Mouse (Mus musculus): ENCODE measurements around the gene Nfatc3. TPM values are rescaled to one million over a fixed set of nuclear protein-coding genes. Genes with fewer than 3 reads are reported as not detected.

Gene Nfatc3
- polyA plus RNA-seq, 1 experiment, result 11.8 TPM

DNA sequence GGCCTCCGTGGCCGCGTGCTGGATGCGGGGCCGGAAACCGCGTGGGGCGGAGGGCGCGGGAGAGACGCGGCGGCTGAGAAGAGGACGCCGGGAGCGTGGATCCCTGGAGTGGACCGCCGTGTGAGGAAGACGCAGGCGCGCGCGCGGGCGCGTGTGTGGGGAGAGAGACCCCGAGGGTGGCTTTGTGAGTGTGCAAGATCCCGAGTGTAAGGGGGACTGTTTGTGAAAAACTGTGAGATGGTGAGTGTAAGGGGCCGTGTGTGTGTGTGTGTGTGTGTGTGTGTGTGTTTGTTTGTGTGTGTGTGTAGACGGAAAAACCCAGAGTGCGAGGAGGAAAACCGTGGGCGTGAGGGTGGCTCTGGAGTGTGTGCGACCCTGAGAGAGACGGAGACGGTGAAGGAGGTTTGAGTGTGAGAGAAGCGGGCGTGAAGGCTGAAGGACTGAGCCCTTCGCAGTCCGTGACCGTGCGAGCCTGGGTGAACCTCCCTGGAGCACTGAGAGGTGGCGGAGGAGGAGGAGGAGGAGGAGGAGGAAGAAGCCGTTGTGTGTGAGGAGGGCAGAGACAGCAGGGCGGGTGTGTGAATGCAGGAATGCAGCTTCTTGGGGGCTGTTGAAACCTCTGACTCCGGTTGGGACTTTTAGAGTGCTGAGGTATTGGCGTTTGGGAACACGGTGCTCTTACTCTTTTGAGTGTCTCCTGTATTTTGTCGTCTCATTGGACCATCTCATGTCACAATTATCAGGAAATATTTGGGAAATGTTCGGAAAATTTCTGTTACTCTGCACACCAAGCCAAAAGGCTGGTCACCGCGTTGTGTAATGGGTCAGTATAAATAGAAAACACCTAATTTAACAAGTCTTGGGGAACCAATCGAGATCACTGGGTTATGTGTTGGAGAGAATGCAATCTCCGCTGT is 110.6 kb downstream of the Nfatc3 start:
- H3K79me2 ChIP-seq (ENCODE audit: control insufficient read depth, insufficient read depth), result peaks cover 31% of the 10 kb centered on the region
- peaks cover 2% of the 10 kb centered on the region for H3K36me3 ChIP-seq (ENCODE audit: control insufficient read depth, insufficient read depth)
- peak overlapping the region; percentile 89 for H3K4me3 ChIP-seq
- H3K27me3 ChIP-seq (ENCODE audit: control insufficient read depth, insufficient read depth, insufficient read length), result no peaks in the 10 kb centered on the region
- peak overlapping the region; percentile 100 for H3K4me2 ChIP-seq (ENCODE audit: low read depth)
- peak overlapping the region; percentile 74 for H3ac ChIP-seq (ENCODE audit: control insufficient read depth, insufficient read length)
- no peak for TF ChIP-seq CEBPB (IDR thresholded peaks at IDR 0.05; ENCODE audit: insufficient read depth, poor library complexity, severe bottlenecking)
- peak; percentile 40 for TF ChIP-seq POLR2A (IDR thresholded peaks at IDR 0.05; ENCODE audit: insufficient read length, low read depth)

DNA sequence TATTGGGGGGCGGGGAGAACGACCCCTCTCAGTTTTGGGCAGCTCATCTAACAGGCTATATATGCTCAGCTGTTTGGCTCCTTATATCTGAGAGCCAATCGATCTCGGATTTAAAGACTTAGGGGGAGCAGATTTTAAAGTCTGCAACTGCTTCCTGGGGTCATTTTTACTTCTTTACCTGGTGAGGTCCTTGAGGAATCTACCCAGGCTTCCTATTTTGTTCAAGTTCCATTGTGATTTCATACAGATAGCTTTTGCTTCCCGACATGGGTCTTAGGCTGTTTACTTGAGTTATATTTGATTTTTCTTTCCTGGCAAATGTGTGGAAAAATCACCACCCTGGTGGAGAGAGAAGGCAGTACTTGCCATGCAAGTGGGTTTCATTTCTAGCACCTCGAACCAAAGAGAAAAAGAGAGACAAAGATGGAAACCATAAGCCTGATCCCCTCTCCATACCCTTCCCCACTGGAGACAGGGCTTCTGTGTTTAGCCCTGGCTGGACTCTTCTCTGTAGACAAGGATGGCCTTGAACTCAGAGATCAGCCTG is 111.4 kb downstream of the Nfatc3 start:
- Histone ChIP-seq H3K4me2 (ENCODE audit: low read depth) (peak overlapping the region; percentile 100), H3ac (ENCODE audit: control insufficient read depth, insufficient read length) (peak overlapping the region; percentile 74), H3K4me3 (peak overlapping the region; percentile 89), H3K36me3 (ENCODE audit: control insufficient read depth, insufficient read depth) (no peaks in the 10 kb centered on the region), H3K27me3 (ENCODE audit: control insufficient read depth, insufficient read depth, insufficient read length) (no peaks in the 10 kb centered on the region), H3K79me2 (ENCODE audit: control insufficient read depth, insufficient read depth) (peaks cover 34% of the 10 kb centered on the region)
- TF ChIP-seq CEBPB (IDR thresholded peaks at IDR 0.05; ENCODE audit: insufficient read depth, poor library complexity, severe bottlenecking), result no peak
- no peak for TF ChIP-seq USF1 (IDR thresholded peaks at IDR 0.05; ENCODE audit: low read depth)
- no peak for TF ChIP-seq POLR2A (IDR thresholded peaks at IDR 0.05; ENCODE audit: insufficient read length, low read depth)
- TF ChIP-seq MAX (IDR thresholded peaks at IDR 0.05; ENCODE audit: low read depth), result no peak
- TF ChIP-seq REST (IDR thresholded peaks at IDR 0.05; ENCODE audit: insufficient read depth, insufficient read length), result no peak
- no peak for TF ChIP-seq POLR2AphosphoS2 (IDR thresholded peaks at IDR 0.05; ENCODE audit: insufficient read length, low read depth)
- no peak for TF ChIP-seq MYOG (IDR thresholded peaks at IDR 0.05; ENCODE audit: control insufficient read depth in 1 of 3, insufficient read depth in 1 of 3, insufficient read length in 2 of 3, low read depth in 2 of 3)
- TF ChIP-seq SRF (IDR thresholded peaks at IDR 0.05; ENCODE audit: control insufficient read depth, insufficient read length, low read depth), result no peak
- no peak for TF ChIP-seq TCF12 (IDR thresholded peaks at IDR 0.05; ENCODE audit: insufficient read depth, poor library complexity, severe bottlenecking)
- TF ChIP-seq TCF3 (IDR thresholded peaks at IDR 0.05; ENCODE audit: insufficient read length, low read depth), result no peak
- TF ChIP-seq MYOD1 (IDR thresholded peaks at IDR 0.05; ENCODE audit: control insufficient read depth in 1 of 3, insufficient read length in 2 of 3, low read depth in 2 of 3), result no peak
- no peak for TF ChIP-seq E2F4 (IDR thresholded peaks at IDR 0.05; ENCODE audit: insufficient read depth)

DNA sequence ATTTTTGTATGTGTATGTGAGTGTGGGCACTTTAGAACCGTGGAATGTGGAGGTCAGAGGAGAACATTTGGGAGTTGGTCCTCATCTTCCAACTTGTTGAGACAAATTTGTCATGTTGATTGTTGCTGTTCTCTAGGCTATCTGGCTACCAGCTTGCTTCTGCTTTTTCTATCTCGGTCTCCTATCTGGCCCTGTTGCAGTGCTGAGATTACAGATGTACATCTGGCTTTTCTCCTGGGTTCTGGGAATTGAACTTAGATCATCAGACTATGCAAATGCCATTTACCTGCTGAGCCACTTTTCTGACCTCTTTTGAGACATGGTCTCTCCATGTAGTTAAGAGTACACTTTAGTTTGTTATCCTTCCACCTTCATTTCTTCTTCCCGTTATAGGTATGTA is 114.9 kb downstream of the Nfatc3 start:
- Histone ChIP-seq H3K79me2 (ENCODE audit: control insufficient read depth, insufficient read depth) (peaks cover 57% of the 10 kb centered on the region), H3K27me3 (ENCODE audit: control insufficient read depth, insufficient read depth, insufficient read length) (no peaks in the 10 kb centered on the region), H3K4me3 (no peak overlapping the region), H3K36me3 (ENCODE audit: control insufficient read depth, insufficient read depth) (no peaks in the 10 kb centered on the region), H3ac (ENCODE audit: control insufficient read depth, insufficient read length) (no peak overlapping the region), H3K4me2 (ENCODE audit: low read depth) (no peak overlapping the region)
- TF ChIP-seq POLR2AphosphoS2 (IDR thresholded peaks at IDR 0.05; ENCODE audit: insufficient read length, low read depth), result no peak
- no peak for TF ChIP-seq MYOG (IDR thresholded peaks at IDR 0.05; ENCODE audit: control insufficient read depth in 1 of 3, insufficient read depth in 1 of 3, insufficient read length in 2 of 3, low read depth in 2 of 3)
- TF ChIP-seq TCF12 (IDR thresholded peaks at IDR 0.05; ENCODE audit: insufficient read depth, poor library complexity, severe bottlenecking), result no peak
- TF ChIP-seq MYOD1 (IDR thresholded peaks at IDR 0.05; ENCODE audit: control insufficient read depth in 1 of 3, insufficient read length in 2 of 3, low read depth in 2 of 3), result no peak
- TF ChIP-seq USF1 (IDR thresholded peaks at IDR 0.05; ENCODE audit: low read depth), result no peak
- no peak for TF ChIP-seq CEBPB (IDR thresholded peaks at IDR 0.05; ENCODE audit: insufficient read depth, poor library complexity, severe bottlenecking)

DNA sequence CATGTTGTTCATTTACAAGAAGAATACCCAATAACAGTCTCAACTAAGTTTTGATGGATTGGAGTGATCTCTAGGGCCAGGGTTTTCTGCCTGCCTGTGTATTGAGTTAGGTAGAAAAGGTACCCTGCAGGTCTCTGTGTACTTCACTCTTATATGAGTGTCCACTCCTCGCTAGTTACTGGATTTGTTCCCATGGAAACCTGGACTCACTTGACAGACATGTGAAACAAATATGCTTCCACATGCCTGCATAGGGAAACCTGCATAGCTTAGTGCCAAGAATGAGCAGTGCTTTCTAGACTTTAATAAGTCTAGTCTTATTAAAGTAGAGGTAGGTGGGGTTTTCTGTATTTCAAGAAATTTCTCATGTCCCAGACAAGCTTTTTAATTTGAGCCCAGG is 118.3 kb downstream of the Nfatc3 start:
- H3ac ChIP-seq (ENCODE audit: control insufficient read depth, insufficient read length), result no peak overlapping the region
- H3K4me2 ChIP-seq (ENCODE audit: low read depth), result no peak overlapping the region
- H3K79me2 ChIP-seq (ENCODE audit: control insufficient read depth, insufficient read depth), result peaks cover 32% of the 10 kb centered on the region
- peaks cover 4% of the 10 kb centered on the region for H3K36me3 ChIP-seq (ENCODE audit: control insufficient read depth, insufficient read depth)
- H3K27me3 ChIP-seq (ENCODE audit: control insufficient read depth, insufficient read depth, insufficient read length), result no peaks in the 10 kb centered on the region
- H3K4me3 ChIP-seq, result no peak overlapping the region
- TF ChIP-seq REST (IDR thresholded peaks at IDR 0.05; ENCODE audit: insufficient read depth, insufficient read length), result no peak
- no peak for TF ChIP-seq POLR2A (IDR thresholded peaks at IDR 0.05; ENCODE audit: insufficient read length, low read depth)
- no peak for TF ChIP-seq E2F4 (IDR thresholded peaks at IDR 0.05; ENCODE audit: insufficient read depth)
- no peak for TF ChIP-seq CEBPB (IDR thresholded peaks at IDR 0.05; ENCODE audit: insufficient read depth, poor library complexity, severe bottlenecking)
- no peak for TF ChIP-seq TCF3 (IDR thresholded peaks at IDR 0.05; ENCODE audit: insufficient read length, low read depth)
- no peak for TF ChIP-seq POLR2AphosphoS2 (IDR thresholded peaks at IDR 0.05; ENCODE audit: insufficient read length, low read depth)
- TF ChIP-seq MYOG (IDR thresholded peaks at IDR 0.05; ENCODE audit: control insufficient read depth in 1 of 3, insufficient read depth in 1 of 3, insufficient read length in 2 of 3, low read depth in 2 of 3), result no peak
- no peak for TF ChIP-seq TCF12 (IDR thresholded peaks at IDR 0.05; ENCODE audit: insufficient read depth, poor library complexity, severe bottlenecking)
- no peak for TF ChIP-seq MAX (IDR thresholded peaks at IDR 0.05; ENCODE audit: low read depth)
- TF ChIP-seq USF1 (IDR thresholded peaks at IDR 0.05; ENCODE audit: low read depth), result no peak
- no peak for TF ChIP-seq MYOD1 (IDR thresholded peaks at IDR 0.05; ENCODE audit: control insufficient read depth in 1 of 3, insufficient read length in 2 of 3, low read depth in 2 of 3)
- no peak for TF ChIP-seq SRF (IDR thresholded peaks at IDR 0.05; ENCODE audit: control insufficient read depth, insufficient read length, low read depth)
